Mouse (Mus musculus) megakaryocyte-erythroid progenitor cell, adult 5-6 weeks (primary cell): ENCODE data around the gene Tmc3. TPM values are rescaled to one million over a fixed set of nuclear protein-coding genes. Genes with fewer than 3 reads are reported as not detected.

Source experiments
- ATAC-seq: replicated peaks from 2 replicates; pipeline ENCODE4 v1.8.0; 2016; ENCODE audit warnings: mild to moderate bottlenecking, inconsistent platforms; ENCODE audit not compliant: severe bottlenecking, poor library complexity, low FRiP score, low TSS enrichment
- total RNA-seq, 2 experiments: library from RNA; stranded (forward) in 1 of 2; stranded (reverse) in 1 of 2; fragments of 200-1000, 215-1000 nt in 1 of 2; fragments of >200 nt in 1 of 2; fragmentation: Nextera tagmentation in 1 of 2; gene quantifications; 2 replicates each; pipeline ENCODE4 v1.2.3; 2014 to 2017

The Tmc3 gene
- total RNA-seq, 2 experiments from 2014 or later, result 0.19 to 0.42 TPM

GRCm38 (mm10) chr7:83660273-83660691, 75.6 kb downstream of the Tmc3 start:
- 0 out of 2 replicates have a peak, but pooled peaks have one; percentile 34 for ATAC-seq

GRCm38 (mm10) chr7:83661031-83661430, 76.3 kb downstream of the Tmc3 start:
- ATAC-seq, result no peak

- no peak for ATAC-seq
These were observed 77.0 kb downstream of the Tmc3 start for GRCm38 (mm10) chr7:83661763-83662162.

GRCm38 (mm10) chr7:83662711-83663375, 78.1 kb downstream of the Tmc3 start:
- ATAC-seq, result no peak

- no peak for ATAC-seq
These were observed 81.4 kb downstream of the Tmc3 start for GRCm38 (mm10) chr7:83666087-83666595.

- no peak for ATAC-seq
These were observed 83.4 kb downstream of the Tmc3 start for GRCm38 (mm10) chr7:83667936-83668645.

- ATAC-seq, result peak; percentile 70
These were observed 84.0 kb downstream of the Tmc3 start for GRCm38 (mm10) chr7:83668724-83669123.

GRCm38 (mm10) chr7:83671573-83671972, 86.8 kb downstream of the Tmc3 start:
- ATAC-seq, result no peak

Other genes with a start within 250 kb of the Tmc3 start
- gene Stard5, start 47.0 kb downstream of the Tmc3 start, total RNA-seq (2014; fragmentation: Nextera tagmentation), result 3.0 and 4.6 TPM in 2 replicates
- gene Stard5, start 47.0 kb downstream of the Tmc3 start, total RNA-seq (2017), result 3.3 and 5.0 TPM in 2 replicates
- 11.0 and 12.1 TPM in 2 replicates for gene Il16, start 160.8 kb downstream of the Tmc3 start, total RNA-seq (2014; fragmentation: Nextera tagmentation)
- gene Il16, start 160.8 kb downstream of the Tmc3 start, total RNA-seq (2017), result 11.0 and 12.9 TPM in 2 replicates
- gene Cfap161, start 210.0 kb downstream of the Tmc3 start, total RNA-seq (2014; fragmentation: Nextera tagmentation), result not detected in 2 replicates
- not detected in 2 replicates for gene Cfap161, start 210.0 kb downstream of the Tmc3 start, total RNA-seq (2017)